Mouse (Mus musculus) A20 (cell line): ENCODE data around the gene Ccdc93.

Experiments
- DNase-seq: peaks from one replicate; pipeline ENCODE4 v3.0.0-alpha.2; 2011; ENCODE audit warnings: low read depth, low spot score

The Ccdc93 gene

DNA sequence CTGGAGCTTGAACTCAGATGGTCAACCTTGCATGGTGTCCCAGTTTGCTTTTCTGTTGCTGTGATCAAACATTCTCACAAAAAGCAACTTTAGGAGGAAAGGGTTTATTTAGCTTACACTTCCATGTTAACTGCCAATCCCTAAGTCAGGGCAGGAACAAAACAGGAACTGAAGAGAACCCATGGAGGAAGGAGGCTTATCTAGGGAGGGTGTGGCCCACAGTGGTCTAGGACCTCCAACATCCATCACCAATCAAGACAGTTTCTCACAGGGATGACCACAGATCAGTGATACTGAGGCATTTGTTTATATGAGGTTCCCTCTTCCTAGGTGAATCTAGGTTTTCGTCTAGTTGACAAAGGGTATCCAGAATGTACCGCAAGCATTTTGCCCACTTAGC lies 81.1 kb downstream of the Ccdc93 start:
- no peak for DNase-seq

DNA sequence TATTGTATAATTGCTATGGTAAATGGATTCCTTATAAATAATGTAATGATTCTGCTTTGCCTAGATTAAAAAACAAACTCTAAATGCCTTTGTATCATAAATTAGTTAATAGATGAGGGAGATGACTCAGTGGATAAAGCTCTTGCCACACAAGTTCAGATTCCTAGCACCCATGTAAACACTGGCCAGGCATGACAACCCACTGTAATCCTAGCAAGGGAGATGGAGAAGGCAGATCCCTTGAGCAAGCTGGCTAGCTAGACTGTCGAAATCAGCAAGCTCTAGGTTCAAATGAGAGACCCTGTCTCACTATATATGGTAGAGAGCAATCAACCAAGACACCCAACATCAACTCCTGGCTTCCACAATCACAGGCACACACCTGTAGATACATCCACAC lies 87.8 kb downstream of the Ccdc93 start:
- no peak for DNase-seq

DNA sequence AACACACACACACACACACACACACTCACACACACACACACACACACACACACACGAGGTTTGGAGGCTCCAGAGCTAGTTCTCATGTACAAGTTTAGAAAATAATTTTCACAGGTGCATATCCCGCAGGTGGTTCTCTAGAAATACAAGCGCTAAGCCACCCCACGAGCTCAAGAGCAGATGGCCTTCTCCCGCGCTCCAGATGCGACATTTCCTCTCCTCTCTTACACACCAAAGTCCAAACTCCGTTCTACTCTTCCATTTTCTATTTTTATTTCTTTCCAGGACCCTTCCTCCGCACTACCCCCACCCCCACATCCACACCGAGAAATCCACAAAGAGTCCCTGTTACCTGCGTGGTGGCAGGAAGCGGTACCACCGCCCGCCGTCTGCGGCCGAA lies 96.2 kb downstream of the Ccdc93 start:
- no peak for DNase-seq

DNA sequence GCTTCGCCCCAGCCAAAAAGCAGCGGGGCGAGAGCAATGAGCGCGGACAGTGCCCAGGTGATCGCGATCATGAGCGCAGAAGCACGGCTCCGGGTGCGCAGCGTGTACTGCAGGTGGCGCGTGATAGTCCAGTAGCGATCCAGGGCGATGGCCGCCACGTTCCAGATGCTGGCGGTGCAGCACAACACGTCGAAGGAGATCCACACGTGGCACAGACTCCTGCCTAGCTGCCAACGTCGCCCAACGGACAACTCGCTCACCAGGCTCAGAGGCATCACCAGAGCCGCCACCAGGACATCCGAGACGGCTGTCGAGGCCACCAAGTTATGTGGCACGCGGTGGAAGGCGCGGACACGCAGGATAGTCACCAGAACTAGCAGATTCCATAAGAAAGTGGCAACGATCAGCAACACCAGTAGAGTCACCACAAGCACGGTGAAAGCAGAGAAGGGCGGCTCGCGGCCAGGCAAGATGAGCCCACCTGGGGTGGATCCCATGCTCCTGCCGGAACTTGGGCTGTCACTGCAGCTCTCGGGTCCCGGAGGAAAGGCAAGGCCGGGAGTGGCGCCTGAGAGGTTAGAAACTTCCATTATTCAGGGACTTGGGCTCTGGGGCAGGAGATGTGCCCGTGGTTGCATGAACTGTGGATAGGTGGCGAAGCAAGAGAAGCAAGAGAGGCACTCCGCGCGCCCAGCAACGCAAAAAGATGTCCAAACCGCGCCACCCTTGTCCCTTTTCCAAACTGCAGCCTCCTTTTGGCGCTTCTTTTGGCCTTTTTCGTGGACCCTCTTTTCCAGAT lies 97.0 kb downstream of the Ccdc93 start:
- DNase-seq, result no peak

DNA sequence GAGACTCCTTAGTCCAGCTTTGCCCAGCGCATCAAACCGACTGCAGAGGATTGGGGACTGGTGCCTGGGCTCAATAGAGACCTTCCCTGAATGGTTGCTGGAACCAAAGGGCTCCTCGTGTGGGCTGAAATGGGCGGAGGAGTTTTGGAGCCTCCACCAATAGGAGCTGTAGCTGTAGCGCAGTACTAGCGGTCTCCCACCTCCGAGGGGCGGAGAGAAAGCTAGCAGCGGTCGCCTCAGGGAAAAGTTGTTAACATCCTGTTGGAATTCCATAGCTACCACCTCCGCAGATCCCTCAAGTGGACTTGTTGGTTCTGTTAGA lies 97.5 kb downstream of the Ccdc93 start, which contains the start of gene Htr5b:
TSS of gene Htr5b (minus strand) at position 67 of the 322 bp plus-strand sequence.
- DNase-seq, result no peak

DNA sequence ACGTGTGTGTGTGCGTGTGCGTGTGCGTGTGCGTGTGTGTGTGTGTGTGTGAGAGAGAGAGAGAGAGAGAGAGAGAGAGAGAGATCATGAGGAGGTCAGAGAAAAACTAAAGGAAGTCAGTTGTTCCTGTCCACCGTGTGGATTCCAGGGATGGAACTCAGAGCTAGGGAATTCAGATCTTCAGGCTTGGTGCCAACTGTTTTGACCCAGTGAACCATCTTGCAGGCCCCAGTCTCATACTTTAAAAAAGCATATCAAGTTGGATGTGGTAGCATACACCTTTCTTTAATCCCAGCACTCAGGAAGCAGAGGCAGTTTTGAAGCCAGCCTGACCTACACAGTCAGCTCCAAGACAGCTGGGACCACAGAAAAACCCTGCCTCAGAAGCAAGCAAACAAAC lies 98.4 kb downstream of the Ccdc93 start:
- DNase-seq, result no peak

DNA sequence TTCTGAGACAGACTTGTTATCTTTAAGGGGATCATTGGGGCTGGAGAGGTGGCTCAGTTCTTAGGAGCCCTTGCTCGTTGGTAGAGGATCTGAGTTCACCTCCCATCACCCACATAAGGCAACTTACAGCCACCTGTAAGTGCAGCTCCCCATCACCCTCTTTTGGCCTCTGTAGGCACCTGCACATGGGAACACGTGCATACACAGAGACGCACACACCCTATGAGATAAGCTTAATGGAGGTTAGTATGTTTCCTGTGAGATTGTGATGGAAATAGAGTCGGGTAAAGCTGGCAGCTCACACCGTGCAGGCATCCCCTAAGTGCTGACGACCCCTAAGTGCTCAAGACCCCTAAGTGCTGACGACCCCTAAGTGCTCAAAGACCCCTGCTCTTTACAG lies 100.6 kb downstream of the Ccdc93 start:
- DNase-seq, result no peak

DNA sequence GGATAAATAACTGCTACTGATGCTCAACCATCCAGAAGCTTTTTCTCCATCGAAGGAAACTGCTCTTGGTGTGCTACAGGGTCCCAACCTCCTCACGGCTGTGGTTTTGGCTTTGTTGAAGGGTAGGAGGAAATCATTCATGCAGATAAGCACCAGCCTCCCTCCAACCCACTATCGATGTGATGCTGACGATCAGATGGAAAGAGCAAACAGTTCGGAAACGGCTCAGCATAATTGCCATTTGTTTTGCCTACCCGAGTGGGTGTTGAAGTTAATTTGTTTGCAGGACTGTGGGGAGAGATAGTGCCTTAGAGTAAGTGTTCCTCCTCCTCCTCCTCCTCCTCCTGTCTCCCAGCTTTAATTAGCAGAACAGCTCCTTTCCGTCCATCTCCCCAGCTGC lies 109.5 kb downstream of the Ccdc93 start:
- no peak for DNase-seq

DNA sequence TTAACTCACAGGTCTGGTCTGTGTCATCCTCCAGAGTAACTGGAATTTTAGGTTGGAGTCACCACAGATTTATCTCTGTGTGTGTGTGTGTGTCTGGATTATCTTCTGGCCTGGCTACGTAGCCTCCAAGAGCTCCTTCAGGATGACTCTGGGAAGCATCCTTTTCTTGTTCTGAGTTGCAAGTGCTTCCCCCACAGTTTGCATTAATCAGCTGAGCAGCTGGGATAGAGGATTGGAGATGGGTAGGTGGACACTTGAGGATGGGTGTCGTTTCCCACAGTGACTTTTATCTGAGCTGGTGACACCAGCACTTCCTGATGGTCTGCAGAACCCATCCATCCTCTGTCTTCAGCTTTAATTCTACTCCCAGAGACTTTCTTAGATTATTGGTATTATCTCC lies 116.0 kb downstream of the Ccdc93 start:
- DNase-seq, result no peak

DNA sequence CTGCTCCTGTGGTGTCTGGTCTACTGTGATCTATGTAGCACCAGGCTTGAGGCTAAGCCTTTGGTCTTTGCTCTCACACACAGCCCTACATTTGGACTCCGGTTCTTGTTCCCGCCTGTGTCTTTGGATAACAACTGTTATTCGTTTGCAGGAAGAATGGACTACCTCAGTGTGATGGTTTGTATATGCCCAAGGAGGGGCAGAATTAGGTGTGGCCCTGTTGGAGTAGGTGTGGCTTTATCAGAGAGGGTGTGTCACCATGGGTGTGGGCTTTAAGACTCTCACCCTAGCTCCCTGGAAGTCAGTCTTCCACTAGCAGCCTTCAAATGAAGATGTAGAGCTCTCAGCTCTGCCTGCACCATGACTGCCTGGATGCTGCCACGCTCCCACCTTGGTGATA lies 117.8 kb downstream of the Ccdc93 start:
- no peak for DNase-seq

DNA sequence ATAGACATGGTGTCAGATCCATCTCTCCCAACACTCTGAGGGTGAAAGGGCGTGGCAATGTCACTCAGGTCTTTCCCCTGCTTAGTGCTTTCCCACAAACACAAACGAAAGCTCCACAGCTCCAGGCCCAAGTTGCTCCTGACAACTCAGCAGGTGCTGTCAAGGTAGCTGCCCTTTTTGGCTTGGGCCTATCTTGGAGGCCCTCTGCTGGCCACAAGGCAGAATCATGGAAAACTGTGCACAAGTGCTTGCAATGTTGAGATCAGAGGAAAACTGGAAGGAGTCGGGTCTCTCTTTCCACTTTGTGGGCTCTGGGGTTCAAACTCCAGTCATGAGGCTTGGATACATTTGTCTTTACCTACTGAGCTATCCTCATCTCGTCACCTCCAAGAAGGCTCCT lies 118.6 kb downstream of the Ccdc93 start:
- peak; percentile 32 for DNase-seq

DNA sequence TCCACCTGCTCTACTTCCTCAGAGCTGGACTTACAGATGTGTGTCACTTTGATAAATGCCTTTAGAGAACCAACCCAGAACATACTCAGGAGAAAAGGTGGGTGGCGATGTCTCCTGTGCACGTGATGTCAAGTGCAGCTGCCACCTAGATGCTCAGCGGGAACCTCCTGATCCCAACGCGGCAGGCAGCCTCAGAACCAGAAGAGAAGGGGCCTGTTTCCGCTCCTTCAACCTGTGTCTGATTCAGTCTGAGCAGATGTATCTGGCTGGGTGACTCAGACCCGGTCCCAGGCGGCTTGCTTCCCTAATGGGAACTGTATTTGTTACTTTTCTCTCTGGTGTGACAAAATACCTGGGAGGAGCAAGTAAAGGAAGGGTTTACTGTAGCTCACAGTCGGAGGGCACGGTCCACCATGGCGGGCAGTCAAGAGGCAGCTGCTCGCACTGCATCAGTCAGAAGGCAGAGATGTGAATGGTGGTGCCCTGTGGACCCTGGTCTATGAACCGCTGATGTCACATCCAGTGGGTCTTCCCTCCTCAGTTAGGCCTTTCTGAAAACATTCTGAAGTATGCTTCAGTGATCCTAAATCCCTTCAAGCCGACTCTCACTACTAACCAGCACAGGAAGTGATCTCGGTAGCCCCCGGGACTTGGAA lies 120.1 kb downstream of the Ccdc93 start:
- no peak for DNase-seq

DNA sequence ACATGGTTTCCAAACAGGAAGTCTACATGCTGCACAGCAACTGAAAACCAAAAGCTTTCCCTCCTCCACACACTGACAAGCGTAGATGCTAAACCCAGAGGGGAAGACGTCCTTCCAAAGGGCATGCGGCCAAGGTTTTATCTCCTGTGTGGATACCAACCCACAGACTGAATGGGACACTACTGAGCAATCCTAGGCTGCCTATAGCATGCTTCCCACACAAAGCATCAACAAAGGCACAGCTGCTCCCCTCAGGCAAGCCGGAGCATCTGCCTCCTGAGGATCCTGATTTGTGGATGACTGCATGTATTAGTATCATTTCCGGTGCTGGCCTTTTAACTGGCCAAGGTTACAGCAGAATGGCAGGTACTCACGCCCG lies 120.6 kb downstream of the Ccdc93 start:
- DNase-seq, result no peak
